Mouse (Mus musculus): ENCODE results near the gene Cyp1a2. TPM values are rescaled to one million over a fixed set of nuclear protein-coding genes. Genes with fewer than 3 reads are reported as not detected.

The Cyp1a2 gene
- polyA plus RNA-seq, 1 experiment from 2014 or later = not detected

DNA sequence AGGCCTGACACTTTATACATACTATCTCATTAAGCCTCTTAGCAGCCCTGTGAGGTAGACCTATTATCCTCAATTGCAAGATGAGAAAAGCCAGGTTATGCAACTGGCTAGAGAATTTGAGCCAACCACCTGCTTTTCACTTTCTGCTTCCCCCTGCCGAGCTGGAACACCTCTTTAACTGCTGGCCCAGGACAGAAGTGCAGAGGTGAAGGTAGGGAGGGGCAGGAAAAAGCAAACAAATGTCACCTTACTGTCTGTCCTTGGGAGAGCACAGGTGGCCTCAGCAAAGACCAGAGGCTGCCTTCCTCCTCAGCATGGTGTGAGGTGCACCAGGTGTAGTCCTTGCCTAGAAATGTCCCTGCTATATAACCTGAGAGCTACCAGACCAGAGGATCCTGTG, 15.2 kb downstream of the Cyp1a2 start:
- no peaks in the 10 kb centered on the region for H3K9me3 ChIP-seq (replicated peaks)
- no peak for ATAC-seq (ENCODE audit: low FRiP score)
- no peak overlapping the region for H3K9ac ChIP-seq
- WGBS = 50% methylated on average over 1 of the region's 1 CpGs
- no peaks in the 10 kb centered on the region for H3K27me3 ChIP-seq
- no peaks in the 10 kb centered on the region for H3K36me3 ChIP-seq
- no peaks in the 10 kb centered on the region for H3K4me1 ChIP-seq
- H3K27ac ChIP-seq = no peak overlapping the region
- no peak overlapping the region for H3K4me3 ChIP-seq
- H3K4me2 ChIP-seq (replicated peaks) = no peak overlapping the region

DNA sequence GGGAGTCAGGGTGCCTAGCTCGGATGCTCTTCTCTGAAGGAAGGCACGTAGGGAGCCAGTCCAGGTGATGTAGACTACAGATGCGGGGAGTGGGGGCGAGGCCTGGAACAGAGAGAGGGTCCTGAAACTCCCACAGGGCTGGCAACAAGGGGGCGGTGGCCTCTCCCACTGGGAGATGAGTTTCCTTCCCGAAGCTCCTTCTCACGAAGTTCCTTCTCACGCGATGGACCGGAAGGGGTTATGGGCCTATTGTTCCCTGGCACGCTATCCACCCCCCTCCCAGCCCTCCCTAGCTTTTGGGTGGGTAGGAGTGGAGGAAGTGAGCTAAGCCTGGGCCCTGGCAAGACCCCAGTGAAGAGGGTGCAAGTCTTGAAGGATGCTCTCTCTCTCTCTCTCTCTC, 15.7 kb downstream of the Cyp1a2 start:
- H3K27me3 ChIP-seq = no peaks in the 10 kb centered on the region
- ATAC-seq (ENCODE audit: low FRiP score) = no peak
- 49% methylated on average over 11 of the region's 11 CpGs for WGBS
- H3K4me3 ChIP-seq = no peak overlapping the region
- no peaks in the 10 kb centered on the region for H3K4me1 ChIP-seq
- H3K36me3 ChIP-seq = no peaks in the 10 kb centered on the region
- no peak overlapping the region for H3K27ac ChIP-seq
- H3K9ac ChIP-seq = no peak overlapping the region
- no peaks in the 10 kb centered on the region for H3K9me3 ChIP-seq (replicated peaks)
- no peak overlapping the region for H3K4me2 ChIP-seq (replicated peaks)

DNA sequence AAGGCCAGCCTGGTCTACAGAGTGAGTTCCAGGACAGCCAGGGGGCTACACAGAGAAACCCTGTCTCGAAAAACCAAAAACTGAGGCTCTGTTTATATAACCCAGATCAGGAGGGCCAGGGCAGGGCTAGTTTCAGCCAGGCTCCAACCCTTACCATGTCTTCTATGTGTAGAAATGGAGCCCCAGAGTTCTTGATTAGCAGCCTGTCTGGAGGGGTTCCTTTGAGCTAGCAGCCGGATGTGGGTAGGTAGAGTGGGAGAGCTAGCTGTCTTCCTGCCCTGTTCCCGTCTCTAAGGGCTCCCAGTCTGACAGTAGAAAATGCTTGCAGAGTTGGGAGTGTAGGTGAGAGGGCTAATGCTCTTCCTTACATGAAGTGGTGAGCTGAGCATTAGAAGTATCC, 16.4 kb downstream of the Cyp1a2 start:
- WGBS = 87% methylated on average over 3 of the region's 3 CpGs
- Histone ChIP-seq H3K4me1 (no peaks in the 10 kb centered on the region), H3K27me3 (no peaks in the 10 kb centered on the region), H3K4me2 (replicated peaks) (no peak overlapping the region), H3K4me3 (no peak overlapping the region), H3K9me3 (replicated peaks) (no peaks in the 10 kb centered on the region), H3K36me3 (no peaks in the 10 kb centered on the region), H3K9ac (no peak overlapping the region), H3K27ac (no peak overlapping the region)
- no peak for ATAC-seq (ENCODE audit: low FRiP score)

DNA sequence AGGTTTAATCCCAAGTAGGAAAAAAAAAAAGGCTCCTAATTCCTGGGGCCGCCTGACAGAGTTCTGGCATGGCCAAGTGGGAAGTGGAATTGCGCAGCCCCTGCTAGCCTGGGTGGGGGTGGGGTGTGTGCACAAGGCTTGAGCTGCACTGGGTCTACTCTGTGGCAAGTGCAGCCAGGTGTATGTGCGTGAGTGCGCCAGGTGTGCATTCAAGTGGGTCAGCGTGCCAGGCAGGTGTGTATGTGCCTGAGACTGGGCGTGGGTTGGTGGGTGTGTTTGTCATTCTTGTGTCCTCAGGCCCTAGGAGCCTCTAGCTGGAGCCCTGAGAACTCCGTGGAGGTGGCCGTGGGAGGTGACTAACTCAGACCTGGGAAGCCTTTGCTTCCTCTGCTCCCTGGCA, 17.0 kb downstream of the Cyp1a2 start:
- Histone ChIP-seq H3K36me3 (no peaks in the 10 kb centered on the region), H3K4me3 (no peak overlapping the region), H3K27me3 (no peaks in the 10 kb centered on the region), H3K4me2 (replicated peaks) (no peak overlapping the region), H3K27ac (no peak overlapping the region), H3K4me1 (no peaks in the 10 kb centered on the region), H3K9me3 (replicated peaks) (no peaks in the 10 kb centered on the region), H3K9ac (no peak overlapping the region)
- WGBS = 87% methylated on average over 8 of the region's 8 CpGs
- no peak for ATAC-seq (ENCODE audit: low FRiP score)

- H3K27me3 ChIP-seq = no peaks in the 10 kb centered on the region
- H3K4me3 ChIP-seq = no peak overlapping the region
- no peaks in the 10 kb centered on the region for H3K9me3 ChIP-seq (replicated peaks)
- H3K9ac ChIP-seq = no peak overlapping the region
- ATAC-seq (ENCODE audit: low FRiP score) = no peak
- no peaks in the 10 kb centered on the region for H3K4me1 ChIP-seq
- no peak overlapping the region for H3K4me2 ChIP-seq (replicated peaks)
- no peak overlapping the region for H3K27ac ChIP-seq
- WGBS = 87% methylated on average over 6 of the region's 7 CpGs
- no peaks in the 10 kb centered on the region for H3K36me3 ChIP-seq
Observed at GRCm38 (mm10) chr9:57664616-57665015, 18.9 kb downstream of the Cyp1a2 start.

GRCm38 (mm10) chr9:57661552-57661951, 22.0 kb downstream of the Cyp1a2 start:
- 82% methylated on average over 3 of the region's 3 CpGs for WGBS

DNA sequence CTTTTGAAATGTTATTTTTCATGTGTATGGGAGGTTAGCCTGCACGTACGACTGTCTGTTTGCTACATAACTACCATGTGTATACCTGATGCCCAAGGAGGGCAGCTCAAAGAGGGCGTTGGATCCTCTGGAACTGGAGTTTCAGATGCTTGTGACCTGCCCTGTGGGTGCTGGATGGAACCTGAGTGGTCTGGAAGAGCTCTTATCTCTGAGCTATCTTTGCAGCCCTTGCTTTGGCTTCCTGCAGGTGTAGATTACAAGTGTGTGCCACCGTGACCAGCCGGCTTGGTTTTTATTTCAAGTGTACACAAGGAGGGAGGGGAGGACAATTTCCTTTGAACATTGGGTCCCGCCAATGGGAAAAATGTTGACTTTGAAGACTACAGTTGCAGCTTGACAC, 23.0 kb downstream of the Cyp1a2 start:
- no peaks in the 10 kb centered on the region for H3K27me3 ChIP-seq
- ATAC-seq (ENCODE audit: low FRiP score) = no peak
- H3K27ac ChIP-seq = no peak overlapping the region
- H3K9ac ChIP-seq = no peak overlapping the region
- H3K4me1 ChIP-seq = peaks cover 3% of the 10 kb centered on the region; the same call in 1 of the 2 replicates
- no peaks in the 10 kb centered on the region for H3K36me3 ChIP-seq
- H3K4me2 ChIP-seq (replicated peaks) = no peak overlapping the region
- 77% methylated on average over 6 of the region's 6 CpGs for WGBS
- H3K4me3 ChIP-seq = no peak overlapping the region
- no peaks in the 10 kb centered on the region for H3K9me3 ChIP-seq (replicated peaks)

More at GRCm38 (mm10) chr9:57661552-57661951, 22.0 kb downstream of the Cyp1a2 start:
- no peak overlapping the region for H3K27ac ChIP-seq
- H3K4me2 ChIP-seq (replicated peaks) = no peak overlapping the region
- H3K27me3 ChIP-seq = no peaks in the 10 kb centered on the region
- no peak overlapping the region for H3K4me3 ChIP-seq
- H3K36me3 ChIP-seq = no peaks in the 10 kb centered on the region
- no peak for ATAC-seq (ENCODE audit: low FRiP score)
- H3K9ac ChIP-seq = no peak overlapping the region
- no peaks in the 10 kb centered on the region for H3K4me1 ChIP-seq
- no peaks in the 10 kb centered on the region for H3K9me3 ChIP-seq (replicated peaks)

DNA sequence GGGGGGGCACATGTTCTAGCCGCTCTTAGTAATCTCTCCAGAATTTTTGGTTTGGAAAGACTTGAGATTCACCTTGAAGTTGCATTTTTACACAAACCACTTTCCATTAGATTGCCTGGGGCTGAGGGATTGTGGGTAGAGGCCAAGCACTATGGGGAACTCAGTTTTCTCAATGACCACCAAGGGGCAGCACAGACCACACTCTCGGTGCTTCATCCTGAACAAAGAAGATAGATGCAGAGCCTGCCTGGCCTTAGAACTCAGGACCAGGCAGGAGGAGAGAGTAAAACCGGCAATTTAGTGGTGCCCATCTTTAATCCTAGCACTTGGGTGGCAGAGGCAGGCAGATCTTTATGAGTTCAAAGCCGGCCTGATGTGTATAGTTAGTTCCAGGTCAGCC, 23.7 kb downstream of the Cyp1a2 start:
- H3K9me3 ChIP-seq (replicated peaks) = no peaks in the 10 kb centered on the region
- no peaks in the 10 kb centered on the region for H3K27me3 ChIP-seq
- no peak overlapping the region for H3K27ac ChIP-seq
- no peak overlapping the region for H3K9ac ChIP-seq
- no peaks in the 10 kb centered on the region for H3K36me3 ChIP-seq
- no peak for ATAC-seq (ENCODE audit: low FRiP score)
- no peak overlapping the region for H3K4me3 ChIP-seq
- WGBS = 16% methylated on average over 4 of the region's 4 CpGs
- peaks cover 3% of the 10 kb centered on the region; the same call in 1 of the 2 replicates for H3K4me1 ChIP-seq
- H3K4me2 ChIP-seq (replicated peaks) = no peak overlapping the region

DNA sequence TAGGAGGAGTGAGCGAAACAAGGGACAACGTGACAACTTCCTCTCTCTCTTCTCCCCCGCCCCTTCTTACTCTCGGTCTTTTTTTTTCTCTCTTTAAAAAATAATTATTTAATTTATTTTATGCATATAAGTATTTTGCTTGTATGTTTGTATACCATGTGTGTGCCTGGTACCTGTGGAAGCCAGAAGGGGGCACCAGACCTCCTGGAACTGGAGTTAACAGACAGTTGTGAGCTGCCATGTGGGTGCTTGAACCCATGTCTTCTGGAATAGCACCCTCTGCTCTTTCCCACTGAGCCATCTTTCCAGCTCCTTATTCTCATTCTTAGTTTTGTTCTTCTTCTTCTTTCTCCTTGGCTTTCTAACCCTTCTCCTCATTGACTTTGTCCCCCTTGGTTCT, 24.5 kb downstream of the Cyp1a2 start:
- WGBS = 85% methylated on average over 4 of the region's 4 CpGs
- no peaks in the 10 kb centered on the region for H3K36me3 ChIP-seq
- no peaks in the 10 kb centered on the region for H3K9me3 ChIP-seq (replicated peaks)
- no peak overlapping the region for H3K9ac ChIP-seq
- H3K27me3 ChIP-seq = peaks cover 4% of the 10 kb centered on the region; the same call in 1 of the 2 replicates
- ATAC-seq (ENCODE audit: low FRiP score) = no peak
- H3K4me2 ChIP-seq (replicated peaks) = no peak overlapping the region
- H3K27ac ChIP-seq = no peak overlapping the region
- H3K4me1 ChIP-seq = peaks cover 3% of the 10 kb centered on the region; the same call in 1 of the 2 replicates
- H3K4me3 ChIP-seq = no peak overlapping the region

- no peak overlapping the region for H3K4me2 ChIP-seq (replicated peaks)
- peaks cover 6% of the 10 kb centered on the region for H3K4me1 ChIP-seq
- ATAC-seq (ENCODE audit: low FRiP score) = no peak
- H3K27me3 ChIP-seq = peaks cover 9% of the 10 kb centered on the region; the same call in 1 of the 2 replicates
- H3K27ac ChIP-seq = no peak overlapping the region
- H3K9ac ChIP-seq = no peak overlapping the region
- H3K4me3 ChIP-seq = no peak overlapping the region
- H3K36me3 ChIP-seq = no peaks in the 10 kb centered on the region
- 60% methylated on average over 4 of the region's 4 CpGs for WGBS
- no peaks in the 10 kb centered on the region for H3K9me3 ChIP-seq (replicated peaks)
Observed at GRCm38 (mm10) chr9:57657843-57658242, 25.7 kb downstream of the Cyp1a2 start.

DNA sequence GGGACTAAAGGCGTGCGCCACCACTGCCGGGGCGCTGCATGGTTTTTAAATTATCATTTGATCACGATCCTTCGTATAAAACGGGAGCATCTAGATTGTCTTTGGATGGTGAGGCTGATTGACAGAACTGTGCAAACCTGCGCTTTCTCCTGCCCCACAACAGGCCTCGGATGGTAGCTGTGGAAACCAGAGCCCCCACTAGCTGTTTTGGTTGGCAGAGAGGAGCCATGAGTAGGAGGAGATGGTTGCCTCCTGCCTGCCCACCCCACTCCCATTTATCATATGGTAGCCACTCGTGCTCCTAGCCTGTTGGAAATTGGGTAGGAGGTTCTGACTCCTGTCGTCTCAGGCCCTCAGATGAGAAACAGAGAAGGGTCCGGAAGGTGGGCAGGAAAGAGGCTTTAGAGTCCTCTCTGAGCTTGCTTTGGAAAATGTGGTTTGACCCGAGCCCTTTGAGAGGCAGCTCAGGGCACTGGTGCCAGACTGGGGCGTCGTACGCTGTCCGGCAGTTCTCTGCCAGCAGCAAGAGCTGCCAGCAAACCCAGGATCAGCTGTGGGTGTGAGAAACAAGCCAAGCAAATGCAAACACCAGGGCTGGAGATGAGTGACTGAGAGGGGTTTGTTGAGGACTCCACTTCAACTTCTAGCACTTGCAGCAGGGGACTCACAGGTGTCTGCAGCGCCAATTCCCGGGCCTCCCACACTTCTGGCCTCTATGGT, 26.7 kb downstream of the Cyp1a2 start:
- Histone ChIP-seq H3K27me3 (peaks cover 9% of the 10 kb centered on the region; the same call in 1 of the 2 replicates), H3K4me3 (no peak overlapping the region), H3K36me3 (no peaks in the 10 kb centered on the region), H3K27ac (no peak overlapping the region), H3K4me1 (peaks cover 10% of the 10 kb centered on the region), H3K9me3 (replicated peaks) (no peaks in the 10 kb centered on the region), H3K9ac (no peak overlapping the region), H3K4me2 (replicated peaks) (no peak overlapping the region)
- 88% methylated on average over 19 of the region's 19 CpGs for WGBS
- no peak for ATAC-seq (ENCODE audit: low FRiP score)

DNA sequence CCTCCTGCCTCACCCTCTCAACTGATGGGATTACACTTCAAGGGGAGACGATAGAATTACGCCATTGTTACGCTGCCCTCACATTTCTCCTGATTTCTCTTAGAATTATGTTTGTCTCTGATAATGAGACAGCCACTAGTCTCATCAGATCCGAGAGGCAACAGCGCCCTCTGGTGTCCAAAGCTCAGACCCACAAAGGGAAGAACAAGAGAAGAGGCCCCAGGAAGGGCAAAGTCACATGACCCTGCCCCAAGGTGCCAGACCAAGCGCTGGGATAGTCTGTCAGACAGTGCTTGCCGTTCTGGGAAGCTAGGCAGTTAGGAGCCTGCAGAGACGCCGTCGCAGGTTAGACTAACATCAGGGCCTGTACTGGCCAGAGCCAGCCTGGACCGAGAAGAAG, 27.8 kb downstream of the Cyp1a2 start:
- 3% methylated on average over 11 of the region's 11 CpGs for WGBS
- no peak overlapping the region for H3K9ac ChIP-seq
- ATAC-seq (ENCODE audit: low FRiP score) = peak; percentile 78
- H3K9me3 ChIP-seq (replicated peaks) = no peaks in the 10 kb centered on the region
- H3K4me1 ChIP-seq = peaks cover 16% of the 10 kb centered on the region
- H3K36me3 ChIP-seq = no peaks in the 10 kb centered on the region
- peaks cover 9% of the 10 kb centered on the region; the same call in 1 of the 2 replicates for H3K27me3 ChIP-seq
- no peak overlapping the region for H3K27ac ChIP-seq
- H3K4me2 ChIP-seq (replicated peaks) = peak overlapping the region; percentile 43
- H3K4me3 ChIP-seq = no peak overlapping the region

DNA sequence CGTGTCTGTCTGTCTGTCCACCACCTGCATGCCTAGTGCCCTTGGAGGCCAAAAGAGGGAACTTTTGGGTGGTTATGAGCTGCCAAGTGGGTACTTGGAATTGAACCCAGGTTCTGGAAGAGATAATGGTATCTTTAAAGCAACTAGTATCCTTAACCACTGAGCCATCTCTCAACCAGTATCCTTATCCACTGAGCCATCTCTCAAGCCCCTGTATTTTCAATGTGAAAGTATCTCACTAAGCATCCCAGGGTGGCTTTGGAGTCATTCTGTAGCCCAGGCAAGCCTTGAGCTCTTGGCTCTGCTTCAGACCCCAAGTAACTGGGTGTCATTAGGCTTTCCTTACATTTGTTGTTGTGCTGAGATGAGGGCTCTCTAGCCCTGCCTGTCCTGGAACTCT, 28.5 kb downstream of the Cyp1a2 start:
- H3K4me1 ChIP-seq = peaks cover 19% of the 10 kb centered on the region

More for the DNA sequence above, 28.5 kb downstream of the Cyp1a2 start:
- Histone ChIP-seq H3K4me2 (replicated peaks) (no peak overlapping the region), H3K36me3 (no peaks in the 10 kb centered on the region), H3K9ac (no peak overlapping the region), H3K27me3 (peaks cover 9% of the 10 kb centered on the region; the same call in 1 of the 2 replicates), H3K9me3 (replicated peaks) (no peaks in the 10 kb centered on the region), H3K4me3 (no peak overlapping the region), H3K27ac (no peak overlapping the region)
- ATAC-seq (ENCODE audit: low FRiP score) = no peak
- WGBS = 85% methylated on average over 1 of the region's 1 CpGs
